Mouse (Mus musculus) CH12F3 (cell line): ENCODE measurements at regions not wholly inside any gene's neighbourhood (a gene's known extent, or its start where the extent isn't known, plus 50 kb on each side); places are given as distances from the start of the nearest gene placed in this dataset.

ENCODE experiments used
- in situ Hi-C: fragments of 300-500 bp; cut with MboI; formaldehyde crosslinking; loops from 2 replicates; pipeline ENCODE4 v1.14.3; 2020; ENCODE audit warnings: low sequenced_read_pairs

- in situ Hi-C loops, result loop anchor here (10.0 kb wide), 1 partner anchor 212 kb away; no protein-coding TSS in a partner anchor
Measured at GRCm38 (mm10) chr6:51372357-51372756, 60.1 kb upstream of the Nfe2l3 start.

GRCm38 (mm10) chr6:51378436-51378835 is 54.0 kb upstream of the Nfe2l3 start:
- in situ Hi-C loops, result loop anchor here (10.0 kb wide), 1 partner anchor 206 kb away; no protein-coding TSS in a partner anchor

GRCm38 (mm10) chr6:51379074-51379473 is 53.4 kb upstream of the Nfe2l3 start:
- in situ Hi-C loops, result loop anchor here (10.0 kb wide), 1 partner anchor 206 kb away; no protein-coding TSS in a partner anchor

- in situ Hi-C loops, result loop anchor here (10.0 kb wide), 1 partner anchor 205 kb away; no protein-coding TSS in a partner anchor
Measured at GRCm38 (mm10) chr6:51379560-51380274, 52.8 kb upstream of the Nfe2l3 start.

GRCm38 (mm10) chr6:51380275-51380575 is 52.2 kb upstream of the Nfe2l3 start:
- in situ Hi-C loops, result no loop called here

GRCm38 (mm10) chr6:51381465-51381864 is 51.0 kb upstream of the Nfe2l3 start:
- in situ Hi-C loops, result no loop called here
